Mouse (Mus musculus): Measurements from ENCODE around the gene 1700003F12Rik.
A peak's percentile ranks its signal among the peaks of the same experiment; 100 is the strongest.

1700003F12Rik gene

DNA sequence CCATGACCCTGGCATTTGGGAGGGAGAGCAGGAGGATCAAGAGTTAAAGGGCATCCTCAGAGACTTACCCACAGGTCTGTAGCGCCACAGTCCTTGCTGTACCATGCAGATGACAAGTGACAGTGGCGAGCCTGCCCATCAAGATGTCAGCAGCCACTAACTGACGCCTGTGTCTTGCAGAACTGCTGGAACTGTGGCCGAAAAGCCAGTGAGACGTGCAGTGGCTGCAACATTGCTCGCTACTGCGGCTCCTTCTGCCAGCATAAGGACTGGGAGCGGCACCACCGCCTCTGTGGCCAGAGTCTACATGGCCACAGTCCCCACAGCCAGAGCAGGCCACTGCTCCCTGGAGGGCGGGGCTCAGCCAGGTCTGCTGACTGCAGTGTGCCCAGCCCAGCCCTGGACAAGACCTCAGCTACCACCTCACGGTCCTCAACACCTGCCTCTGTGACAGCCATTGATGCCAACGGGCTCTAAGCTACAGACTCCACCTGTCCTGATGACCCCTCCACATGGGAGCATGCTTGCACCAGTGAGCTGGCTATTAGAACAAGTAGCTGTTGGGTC is 12.1 kb upstream of the 1700003F12Rik start:
- Histone ChIP-seq H3K36me3 (ENCODE audit: control insufficient read depth, insufficient read depth, low read length, poor library complexity, severe bottlenecking) (peaks cover 5% of the 10 kb centered on the region), H3K27me3 (ENCODE audit: control insufficient read depth, insufficient read depth, low read length, poor library complexity, severe bottlenecking) (no peaks in the 10 kb centered on the region)
- no peak for DNase-seq (ENCODE audit: low read depth, low spot score)

DNA sequence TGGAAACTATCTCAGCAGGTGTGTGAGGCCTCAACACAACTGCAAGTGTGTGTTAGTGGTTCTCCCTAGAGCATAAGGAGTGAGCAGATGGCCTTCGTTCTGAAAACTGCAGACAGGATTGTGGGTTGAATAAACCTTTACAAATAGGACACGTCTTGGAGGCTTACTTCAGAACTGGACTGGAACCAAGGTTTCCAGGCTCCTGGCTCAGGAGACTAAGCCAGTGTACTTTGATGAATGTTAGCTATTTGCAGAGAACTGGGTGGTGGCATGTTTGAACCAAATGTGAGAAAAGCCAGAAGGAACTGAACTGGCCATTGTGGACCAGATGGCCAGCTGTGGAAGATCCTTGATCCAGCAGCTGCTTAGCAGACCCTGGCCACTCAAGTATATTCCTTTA is 8.6 kb upstream of the 1700003F12Rik start:
- Histone ChIP-seq H3K27me3 (ENCODE audit: control insufficient read depth, insufficient read depth, low read length, poor library complexity, severe bottlenecking) (no peaks in the 10 kb centered on the region), H3K36me3 (ENCODE audit: control insufficient read depth, insufficient read depth, low read length, poor library complexity, severe bottlenecking) (peaks cover 2% of the 10 kb centered on the region; the same call in 1 of the 2 replicates)
- no peak for DNase-seq (ENCODE audit: low read depth, low spot score)

DNA sequence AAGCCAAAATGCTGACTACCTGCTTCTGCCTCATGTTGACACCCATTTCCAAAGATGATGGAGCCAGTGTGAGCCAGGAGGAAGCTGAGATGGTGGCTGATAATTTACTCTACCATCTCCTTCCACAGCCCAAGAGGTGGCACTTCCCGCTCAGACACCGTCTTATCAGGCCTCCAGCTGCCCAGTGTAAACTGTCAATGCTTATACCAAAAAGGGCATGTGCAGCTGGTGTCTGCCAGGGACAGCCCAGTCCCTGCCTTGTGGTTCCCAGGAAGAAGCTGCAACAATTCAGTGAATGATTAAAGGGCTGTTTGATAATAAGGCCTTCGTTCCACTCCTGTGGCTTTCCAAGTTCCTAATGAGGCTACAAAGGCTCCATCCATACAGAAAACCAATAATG is 8.2 kb upstream of the 1700003F12Rik start:
- no peak for DNase-seq (ENCODE audit: low read depth, low spot score)
- Histone ChIP-seq H3K36me3 (ENCODE audit: control insufficient read depth, insufficient read depth, low read length, poor library complexity, severe bottlenecking) (peaks cover 2% of the 10 kb centered on the region; the same call in 1 of the 2 replicates), H3K27me3 (ENCODE audit: control insufficient read depth, insufficient read depth, low read length, poor library complexity, severe bottlenecking) (no peaks in the 10 kb centered on the region)

DNA sequence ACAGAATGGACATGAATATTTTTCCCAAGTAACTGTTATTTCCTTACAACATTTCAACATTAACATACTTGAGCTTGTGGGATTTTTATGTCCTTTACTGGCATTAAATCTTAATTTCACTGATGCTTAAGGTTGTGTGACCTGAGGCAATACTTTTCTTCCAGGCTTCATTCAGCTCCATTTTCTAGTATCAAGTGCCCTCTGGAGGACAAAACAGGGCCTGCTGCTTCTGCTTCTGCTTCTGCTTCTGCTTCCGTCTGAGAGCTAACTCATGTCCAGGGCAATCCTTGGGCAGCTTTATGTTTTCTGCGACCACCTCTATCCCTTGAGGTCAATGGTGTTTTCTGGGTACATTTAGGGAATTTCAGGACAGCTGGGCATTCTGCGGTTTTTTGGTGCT is 7.2 kb upstream of the 1700003F12Rik start:
- H3K27me3 ChIP-seq (ENCODE audit: control insufficient read depth, insufficient read depth, low read length, poor library complexity, severe bottlenecking) = no peaks in the 10 kb centered on the region
- peak; percentile 59 for DNase-seq (ENCODE audit: low read depth, low spot score)
- 0 out of 2 replicates have a peak, but pooled peaks cover 2% of the 10 kb centered on the region for H3K36me3 ChIP-seq (ENCODE audit: control insufficient read depth, insufficient read depth, low read length, poor library complexity, severe bottlenecking)

DNA sequence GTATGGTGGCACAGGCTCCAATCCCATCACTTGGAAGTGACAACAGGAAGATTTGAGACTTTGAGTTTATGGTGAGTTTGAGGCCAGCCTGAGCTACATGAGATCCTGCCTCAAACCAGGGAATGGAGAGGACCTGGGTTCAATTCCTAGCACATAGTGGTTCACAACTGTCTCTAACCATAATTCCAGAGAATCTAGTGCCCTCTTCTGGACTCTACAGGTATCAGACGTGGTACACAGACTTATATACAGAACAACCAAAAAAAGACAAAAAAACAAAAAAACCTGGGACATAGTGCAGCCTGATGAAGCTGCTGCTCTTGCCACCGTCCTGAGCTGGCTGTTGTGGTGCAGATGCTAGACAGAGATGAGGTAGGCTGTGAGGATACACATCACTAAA is 5.3 kb upstream of the 1700003F12Rik start:
- no peak for DNase-seq (ENCODE audit: low read depth, low spot score)
- Histone ChIP-seq H3K27me3 (ENCODE audit: control insufficient read depth, insufficient read depth, low read length, poor library complexity, severe bottlenecking) (no peaks in the 10 kb centered on the region), H3K36me3 (ENCODE audit: control insufficient read depth, insufficient read depth, low read length, poor library complexity, severe bottlenecking) (0 out of 2 replicates have a peak, but pooled peaks cover under 1% of the 10 kb centered on the region)

DNA sequence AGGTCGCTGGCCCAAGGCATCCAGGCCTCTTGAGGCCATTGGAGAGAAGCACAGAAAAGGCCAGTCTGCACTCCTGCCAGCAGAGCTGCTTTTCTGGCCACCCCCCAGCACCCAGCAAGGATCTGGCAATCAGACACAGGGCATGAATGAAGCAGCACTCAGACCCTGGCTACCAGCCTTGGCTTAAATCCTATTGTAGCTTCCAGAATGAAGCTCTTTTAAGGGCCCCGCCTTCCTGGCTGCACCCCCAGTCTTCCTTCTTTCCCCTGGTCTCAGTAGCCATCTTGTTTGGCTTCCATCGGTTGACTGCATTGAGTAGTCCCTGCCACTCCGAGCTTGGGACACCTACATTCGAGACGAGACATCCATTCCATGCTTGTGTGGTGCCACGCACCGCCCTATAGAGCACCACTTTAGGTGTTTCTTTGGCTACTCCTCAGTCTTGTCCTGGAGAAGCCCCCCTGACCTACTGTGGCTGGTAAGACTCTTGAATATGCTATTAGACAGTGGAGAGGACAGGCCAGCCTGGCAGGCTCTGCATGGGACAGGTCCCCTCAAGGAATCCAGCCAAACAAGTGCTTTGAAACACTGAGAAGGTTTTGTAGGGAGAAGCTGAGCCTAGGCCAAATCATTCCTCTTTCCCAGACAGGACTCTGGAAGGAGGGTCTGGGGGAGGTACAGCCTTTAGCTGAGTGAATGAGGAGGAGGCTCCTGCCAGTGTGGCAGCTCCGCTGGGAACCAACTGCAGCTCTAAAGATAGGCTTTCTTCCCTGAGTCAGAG is 3.1 kb upstream of the 1700003F12Rik start:
- DNase-seq (ENCODE audit: low read depth, low spot score) = no peak
- no peaks in the 10 kb centered on the region for H3K36me3 ChIP-seq (ENCODE audit: control insufficient read depth, insufficient read depth, low read length, poor library complexity, severe bottlenecking)
- H3K27me3 ChIP-seq (ENCODE audit: control insufficient read depth, insufficient read depth, low read length, poor library complexity, severe bottlenecking) = no peaks in the 10 kb centered on the region

DNA sequence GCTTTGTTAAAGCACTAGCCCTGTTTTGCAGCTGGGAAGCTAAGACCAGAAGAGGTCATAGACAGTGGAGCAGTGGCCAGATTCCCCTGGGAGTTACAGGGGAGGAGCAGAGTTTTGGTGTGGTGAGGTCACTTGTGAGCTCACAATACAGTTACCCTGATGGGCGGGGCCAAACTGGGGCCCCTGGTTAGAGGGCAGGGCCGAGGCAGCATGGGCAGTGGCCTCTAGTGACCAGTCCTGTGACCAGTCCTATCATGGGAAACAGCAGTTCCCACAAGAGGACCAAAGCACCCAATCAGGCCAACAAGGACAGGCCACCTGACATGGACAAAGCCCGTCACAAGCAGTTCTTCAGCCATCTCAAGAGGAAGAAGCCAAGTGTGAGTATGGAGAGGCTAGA is 1.8 kb downstream of the 1700003F12Rik start:
- Histone ChIP-seq H3K27me3 (ENCODE audit: control insufficient read depth, insufficient read depth, low read length, poor library complexity, severe bottlenecking) (no peaks in the 10 kb centered on the region), H3K36me3 (ENCODE audit: control insufficient read depth, insufficient read depth, low read length, poor library complexity, severe bottlenecking) (no peaks in the 10 kb centered on the region)
- peak; percentile 51 for DNase-seq (ENCODE audit: low read depth, low spot score)

DNA sequence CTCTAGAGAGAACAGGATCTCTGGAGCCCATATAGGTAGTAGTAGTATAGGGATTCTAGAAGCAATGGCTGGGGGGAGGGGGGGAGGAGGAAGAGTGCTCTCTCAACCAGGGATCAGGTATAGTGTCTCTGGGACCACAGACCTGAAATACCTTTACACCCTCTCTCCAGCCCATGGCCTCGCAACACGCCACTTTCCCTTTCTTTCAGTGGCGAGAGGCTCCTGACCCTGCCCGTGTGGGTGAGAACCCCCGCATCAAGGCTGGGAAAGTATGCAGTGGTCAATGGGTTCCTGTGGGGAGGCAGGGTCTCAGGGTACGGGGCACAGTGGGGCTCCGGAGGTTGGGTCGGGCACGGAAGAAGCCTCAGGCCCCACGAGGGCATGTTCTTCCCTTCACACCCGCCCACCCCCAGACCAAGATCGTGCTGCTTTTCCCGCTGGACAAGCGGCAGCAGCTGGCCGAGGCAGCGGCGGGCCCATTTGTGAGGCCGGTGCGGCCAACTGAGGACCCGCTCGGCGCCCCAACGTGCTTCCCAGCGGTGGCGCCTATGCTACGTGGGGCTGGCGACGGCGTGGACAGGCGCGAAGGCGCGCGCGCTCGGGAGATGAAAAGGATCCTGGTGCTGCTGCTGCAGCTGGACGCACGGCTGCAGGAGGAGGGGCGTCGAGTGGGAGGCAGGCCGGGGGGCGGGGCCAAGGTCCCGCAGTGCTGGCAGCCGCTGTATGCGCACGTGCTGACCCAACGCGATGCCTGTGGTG is 2.4 kb downstream of the 1700003F12Rik start:
- peak; percentile 65 for DNase-seq (ENCODE audit: low read depth, low spot score)
- Histone ChIP-seq H3K27me3 (ENCODE audit: control insufficient read depth, insufficient read depth, low read length, poor library complexity, severe bottlenecking) (no peaks in the 10 kb centered on the region), H3K36me3 (ENCODE audit: control insufficient read depth, insufficient read depth, low read length, poor library complexity, severe bottlenecking) (no peaks in the 10 kb centered on the region)

DNA sequence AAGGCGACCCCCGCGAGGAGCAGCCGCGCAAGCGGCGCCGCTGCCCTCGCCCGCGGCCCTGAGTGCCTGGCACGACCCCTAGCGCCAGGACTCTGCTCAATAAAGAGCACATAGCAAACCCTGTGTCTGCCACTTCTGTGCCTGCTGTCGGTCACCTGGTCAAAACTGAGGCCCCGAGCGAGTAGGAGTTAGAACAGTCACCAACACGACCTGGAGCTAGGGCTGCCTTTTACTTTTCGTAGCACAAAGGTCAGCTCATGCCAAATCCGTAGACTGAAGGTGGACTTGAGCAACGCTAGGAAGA is 3.0 kb downstream of the 1700003F12Rik start:
- H3K27me3 ChIP-seq (ENCODE audit: control insufficient read depth, insufficient read depth, low read length, poor library complexity, severe bottlenecking) = no peaks in the 10 kb centered on the region
- no peaks in the 10 kb centered on the region for H3K36me3 ChIP-seq (ENCODE audit: control insufficient read depth, insufficient read depth, low read length, poor library complexity, severe bottlenecking)
- DNase-seq (ENCODE audit: low read depth, low spot score) = no peak

DNA sequence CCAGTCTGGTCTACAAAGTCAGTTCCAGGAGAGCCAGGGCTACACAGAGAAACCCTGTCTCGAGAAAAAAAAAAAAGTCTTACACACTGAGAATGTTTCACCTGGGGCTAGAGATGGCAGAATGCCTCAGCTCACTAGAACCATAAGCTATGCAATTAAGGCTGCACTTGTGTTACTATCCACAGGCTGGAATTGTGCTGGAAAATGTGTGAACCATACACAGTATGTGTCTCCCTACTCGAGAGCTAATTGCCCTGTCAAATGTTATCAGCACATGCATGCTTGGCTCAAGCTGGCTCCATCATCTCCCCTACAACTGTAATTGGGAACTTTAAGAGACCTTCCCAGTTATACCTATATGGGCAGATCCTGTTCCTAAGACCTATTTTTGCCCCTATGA is 4.1 kb downstream of the 1700003F12Rik start:
- no peaks in the 10 kb centered on the region for H3K27me3 ChIP-seq (ENCODE audit: control insufficient read depth, insufficient read depth, low read length, poor library complexity, severe bottlenecking)
- no peak for DNase-seq (ENCODE audit: low read depth, low spot score)
- no peaks in the 10 kb centered on the region for H3K36me3 ChIP-seq (ENCODE audit: control insufficient read depth, insufficient read depth, low read length, poor library complexity, severe bottlenecking)

DNA sequence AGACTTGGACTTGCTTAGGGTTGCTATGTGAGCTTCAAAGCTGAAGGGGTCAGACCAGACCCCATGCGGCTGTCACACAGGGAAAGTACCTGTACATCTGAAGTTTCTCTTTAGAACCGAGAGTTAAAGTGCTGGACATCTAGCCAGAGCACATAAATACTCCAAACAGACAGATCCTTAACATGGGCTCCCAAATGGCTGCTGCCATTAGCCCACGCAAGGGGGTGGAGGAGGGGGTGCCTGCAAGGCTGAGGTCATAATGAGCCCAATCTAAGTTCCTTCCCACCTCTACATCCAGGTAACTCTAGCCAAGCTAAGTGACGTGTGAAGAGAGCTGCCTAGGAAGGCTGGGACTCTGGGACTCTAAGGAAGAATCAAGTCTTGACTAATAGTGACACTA is 4.6 kb downstream of the 1700003F12Rik start, which contains the start of gene Actl10:
Gene Actl10 (plus strand): TSS at position 301 of the 400 bp plus-strand sequence.
- no peaks in the 10 kb centered on the region for H3K27me3 ChIP-seq (ENCODE audit: control insufficient read depth, insufficient read depth, low read length, poor library complexity, severe bottlenecking)
- DNase-seq (ENCODE audit: low read depth, low spot score) = no peak
- H3K36me3 ChIP-seq (ENCODE audit: control insufficient read depth, insufficient read depth, low read length, poor library complexity, severe bottlenecking) = no peaks in the 10 kb centered on the region

DNA sequence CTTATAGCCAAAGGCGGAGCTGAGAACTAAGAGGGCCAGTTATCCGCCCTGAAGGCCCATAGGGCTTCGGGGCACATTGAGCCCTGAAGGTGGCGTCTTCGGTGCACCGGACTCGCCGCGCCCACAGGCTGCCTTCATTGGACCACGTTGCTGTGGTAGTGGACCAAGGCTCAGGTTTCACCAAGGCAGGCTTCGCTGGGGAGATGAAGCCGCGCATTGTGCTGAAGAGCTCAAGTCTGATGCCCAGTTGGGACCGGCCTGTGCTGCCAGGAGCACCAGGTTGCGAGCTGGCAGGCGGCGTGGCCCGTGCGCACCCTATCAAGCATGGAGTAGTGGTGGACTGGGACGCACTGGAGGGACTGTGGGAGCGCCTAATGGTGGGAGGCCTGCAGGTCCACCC is 5.0 kb downstream of the 1700003F12Rik start:
- no peaks in the 10 kb centered on the region for H3K27me3 ChIP-seq (ENCODE audit: control insufficient read depth, insufficient read depth, low read length, poor library complexity, severe bottlenecking)
- H3K36me3 ChIP-seq (ENCODE audit: control insufficient read depth, insufficient read depth, low read length, poor library complexity, severe bottlenecking) = no peaks in the 10 kb centered on the region
- DNase-seq (ENCODE audit: low read depth, low spot score) = no peak

DNA sequence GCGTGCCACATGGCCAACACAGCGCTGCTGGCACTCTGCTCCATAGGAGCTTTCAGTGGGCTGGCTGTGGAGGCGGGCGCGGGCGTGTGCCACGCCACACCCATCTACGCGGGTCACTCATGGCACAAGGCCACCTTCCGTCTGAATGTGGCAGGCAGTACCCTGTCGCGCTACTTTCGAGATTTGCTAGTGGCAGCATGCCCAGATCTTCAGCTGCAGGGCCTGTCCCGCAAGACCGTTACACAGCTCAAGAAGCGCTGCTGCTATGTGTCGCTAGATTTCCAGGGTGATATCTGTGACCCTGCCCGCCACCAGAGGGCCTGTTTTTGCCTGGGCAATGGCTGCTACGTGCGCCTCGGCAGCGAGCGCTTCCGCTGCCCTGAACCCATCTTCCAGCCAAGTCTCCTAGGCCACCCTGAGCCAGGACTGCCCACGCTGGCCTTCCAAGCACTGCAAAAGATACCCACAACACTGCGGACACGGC is 5.6 kb downstream of the 1700003F12Rik start:
- DNase-seq (ENCODE audit: low read depth, low spot score) = peak; percentile 74
- no peaks in the 10 kb centered on the region for H3K36me3 ChIP-seq (ENCODE audit: control insufficient read depth, insufficient read depth, low read length, poor library complexity, severe bottlenecking)
- no peaks in the 10 kb centered on the region for H3K27me3 ChIP-seq (ENCODE audit: control insufficient read depth, insufficient read depth, low read length, poor library complexity, severe bottlenecking)

DNA sequence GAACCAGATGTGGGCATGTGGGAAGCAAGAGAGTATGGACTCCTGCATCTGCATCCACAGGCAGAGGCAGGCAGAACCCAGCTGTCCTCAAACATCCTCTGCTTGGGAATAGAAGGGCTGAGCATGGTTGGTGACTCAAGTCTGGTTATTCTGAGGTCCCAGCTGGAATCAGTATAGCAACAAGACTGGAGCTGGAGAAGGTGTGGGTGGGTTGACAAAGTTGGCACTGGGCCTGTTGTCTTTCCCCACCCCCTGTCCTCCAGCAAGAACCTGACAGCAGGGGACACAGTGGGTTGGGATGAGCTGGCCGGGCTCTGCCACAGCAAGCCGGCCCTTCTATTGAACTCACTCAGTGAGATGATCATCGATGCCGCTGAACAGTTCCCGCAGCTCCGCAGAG is 8.3 kb downstream of the 1700003F12Rik start:
- DNase-seq (ENCODE audit: low read depth, low spot score) = no peak
- no peaks in the 10 kb centered on the region for H3K36me3 ChIP-seq (ENCODE audit: control insufficient read depth, insufficient read depth, low read length, poor library complexity, severe bottlenecking)
- no peaks in the 10 kb centered on the region for H3K27me3 ChIP-seq (ENCODE audit: control insufficient read depth, insufficient read depth, low read length, poor library complexity, severe bottlenecking)

DNA sequence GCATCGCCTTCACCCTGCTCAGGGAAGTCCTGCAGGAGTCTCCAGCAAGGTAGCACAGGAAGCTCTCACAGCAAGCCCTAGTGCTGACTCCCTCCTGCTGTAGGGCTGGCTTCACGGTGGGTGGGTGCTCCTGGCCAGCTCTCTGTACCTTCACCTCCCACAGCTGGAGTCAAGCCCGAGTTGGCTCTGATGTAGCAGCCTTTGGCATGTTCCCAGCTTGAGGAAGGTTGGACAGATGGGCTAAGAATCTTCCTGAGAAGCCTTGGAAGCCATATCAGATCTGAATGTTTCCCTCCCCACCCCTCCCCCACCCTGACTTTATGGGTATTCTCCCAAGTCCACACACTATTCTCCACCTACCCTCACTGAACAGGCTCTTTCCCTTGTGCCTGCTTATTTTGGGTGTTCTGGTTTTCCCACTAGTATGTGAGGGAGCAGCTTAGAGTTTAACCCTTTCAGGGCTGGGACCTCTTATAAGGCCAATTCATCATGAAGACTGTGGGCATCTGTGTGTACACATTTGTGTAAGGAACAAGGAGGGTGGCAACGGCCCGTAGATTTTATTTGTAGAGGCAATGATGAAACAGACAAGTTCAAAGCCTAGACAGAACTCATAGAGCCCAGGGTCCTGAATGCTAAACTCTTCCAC is 10.4 kb downstream of the 1700003F12Rik start:
- DNase-seq (ENCODE audit: low read depth, low spot score) = no peak
- H3K36me3 ChIP-seq (ENCODE audit: control insufficient read depth, insufficient read depth, low read length, poor library complexity, severe bottlenecking) = no peaks in the 10 kb centered on the region

More for the DNA sequence above, 10.4 kb downstream of the 1700003F12Rik start:
- no peaks in the 10 kb centered on the region for H3K27me3 ChIP-seq (ENCODE audit: control insufficient read depth, insufficient read depth, low read length, poor library complexity, severe bottlenecking)

Data from splenic B cell, adult 2 months (primary cell).